Mouse (Mus musculus) liver, adult 2 months (tissue): ENCODE data around the gene Catip. TPM values are rescaled to one million over a fixed set of nuclear protein-coding genes. Genes with fewer than 3 reads are reported as not detected.

Source experiments
- DNase-seq: peaks from one replicate; pipeline ENCODE4 v3.0.0-alpha.2; 2011; ENCODE audit warnings: low read depth, low spot score; ENCODE audit errors: extremely low read depth
- H3K27ac ChIP-seq: fragments of 200-500 bp; replicated peaks from 2 replicates; pipeline ENCODE4 v1.5.1; 2012; ENCODE audit warnings: low read depth, mild to moderate bottlenecking, control low read depth, inconsistent platforms, low read length; ENCODE audit not compliant: insufficient read depth
- H3K27me3 ChIP-seq: fragments of 200-500 bp; 2 replicates; pipeline ENCODE4 v1.6.1; 2012; ENCODE audit warnings: mild to moderate bottlenecking, moderate library complexity, low read length, inconsistent platforms; ENCODE audit not compliant: control insufficient read depth, insufficient read depth
- H3K36me3 ChIP-seq: fragments of 200-500 bp; 2 replicates; pipeline ENCODE4 v1.6.1; 2012; ENCODE audit warnings: low read length, inconsistent platforms; ENCODE audit not compliant: control insufficient read depth, insufficient read depth
- H3K4me1 ChIP-seq: fragments of 200-500 bp; 2 replicates; pipeline ENCODE4 v1.6.1; 2011; ENCODE audit warnings: low read length; ENCODE audit not compliant: control insufficient read depth, insufficient read depth
- H3K4me3 ChIP-seq: fragments of 200-500 bp; 2 replicates; pipeline ENCODE4 v1.5.1; 2011; ENCODE audit warnings: low read depth, mild to moderate bottlenecking, control low read depth, low read length, moderate library complexity; ENCODE audit not compliant: insufficient read depth
- H3K79me2 ChIP-seq: fragments of 200-500 bp; 2 replicates; pipeline ENCODE4 v1.6.1; 2012; ENCODE audit warnings: inconsistent platforms, mild to moderate bottlenecking, low read length, moderate library complexity; ENCODE audit not compliant: control insufficient read depth, insufficient read depth
- H3K9ac ChIP-seq: fragments of 200-500 bp; 2 replicates; pipeline ENCODE4 v1.6.1; 2012; ENCODE audit warnings: low read depth, mild to moderate bottlenecking, control low read depth, inconsistent platforms, low read length
- CTCF ChIP-seq: fragments of 200-500 bp; IDR thresholded peaks from 2 replicates; pipeline ENCODE4 v1.5.1; 2011; ENCODE audit warnings: low read depth, low read length, control low read depth
- POLR2A ChIP-seq: fragments of 200-500 bp; IDR thresholded peaks from 2 replicates; pipeline ENCODE4 v1.6.1; 2011; ENCODE audit warnings: low read length, control low read depth; ENCODE audit not compliant: insufficient read depth; ENCODE audit errors: extremely low read depth
- WGBS: fragments of 180-500 bp; shearing (Covaris S2); methylation state at CpG from one replicate; pipeline ENCODE4 v1.1.7; 2018; 5-methylcytosine and 5-hydroxymethylcytosine counted together
- polyA plus RNA-seq: library from polyadenylated mRNA; depleted of rRNA; stranded (reverse); fragments of >200 nt; gene quantifications from 2 replicates; pipeline ENCODE4 v1.2.3, GENCODE M21; 2012
- total RNA-seq: library from RNA; depleted of rRNA; stranded (reverse); fragments of >200 nt; gene quantifications from 2 replicates; pipeline ENCODE4 v1.2.3, GENCODE M21; 2014

Gene Catip
- total and polyA plus RNA-seq, 2 experiments = 0.09 TPM

DNA sequence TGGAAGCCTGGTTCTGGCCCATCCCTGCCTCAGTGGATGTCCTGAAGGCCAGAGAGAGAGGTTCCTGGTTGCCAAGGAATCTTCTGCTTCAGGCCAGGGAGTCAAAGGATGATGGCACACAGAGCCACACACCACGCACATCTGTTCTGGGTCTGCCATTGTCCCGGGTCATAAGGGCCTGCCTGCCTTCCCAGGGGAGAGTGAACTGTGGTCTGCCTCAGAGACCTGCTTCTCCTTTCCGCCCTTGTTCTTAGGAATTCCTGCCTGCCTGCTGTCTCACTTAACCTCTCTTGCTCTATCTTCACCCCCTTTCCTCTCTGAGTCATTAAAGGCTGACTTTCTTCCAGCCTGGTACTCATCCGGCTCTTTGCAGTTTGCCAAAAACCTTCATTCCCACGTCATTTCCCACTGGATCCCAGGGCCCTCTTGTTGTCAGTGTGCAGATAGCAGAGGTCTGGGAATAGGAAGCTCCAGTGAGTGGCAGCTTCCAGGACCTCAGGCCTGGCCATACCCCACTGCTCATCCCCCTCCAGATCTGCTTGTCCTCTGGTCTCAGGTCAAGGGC is 9.3 kb upstream of the Catip start:
- H3K36me3 ChIP-seq = peaks cover 2% of the 10 kb centered on the region; the same call in 1 of the 2 replicates
- WGBS = 80% methylated on average over 5 of the region's 5 CpGs
- H3K4me3 ChIP-seq = no peak overlapping the region
- no peak for DNase-seq
- H3K27ac ChIP-seq = peak overlapping the region; percentile 25; the same call in 1 of the 2 replicates
- TF ChIP-seq CTCF (no peak), POLR2A (no peak)
- no peaks in the 10 kb centered on the region for H3K27me3 ChIP-seq
- H3K79me2 ChIP-seq = no peaks in the 10 kb centered on the region
- H3K9ac ChIP-seq = no peak overlapping the region
- H3K4me1 ChIP-seq = peaks cover 1% of the 10 kb centered on the region; the same call in 1 of the 2 replicates

DNA sequence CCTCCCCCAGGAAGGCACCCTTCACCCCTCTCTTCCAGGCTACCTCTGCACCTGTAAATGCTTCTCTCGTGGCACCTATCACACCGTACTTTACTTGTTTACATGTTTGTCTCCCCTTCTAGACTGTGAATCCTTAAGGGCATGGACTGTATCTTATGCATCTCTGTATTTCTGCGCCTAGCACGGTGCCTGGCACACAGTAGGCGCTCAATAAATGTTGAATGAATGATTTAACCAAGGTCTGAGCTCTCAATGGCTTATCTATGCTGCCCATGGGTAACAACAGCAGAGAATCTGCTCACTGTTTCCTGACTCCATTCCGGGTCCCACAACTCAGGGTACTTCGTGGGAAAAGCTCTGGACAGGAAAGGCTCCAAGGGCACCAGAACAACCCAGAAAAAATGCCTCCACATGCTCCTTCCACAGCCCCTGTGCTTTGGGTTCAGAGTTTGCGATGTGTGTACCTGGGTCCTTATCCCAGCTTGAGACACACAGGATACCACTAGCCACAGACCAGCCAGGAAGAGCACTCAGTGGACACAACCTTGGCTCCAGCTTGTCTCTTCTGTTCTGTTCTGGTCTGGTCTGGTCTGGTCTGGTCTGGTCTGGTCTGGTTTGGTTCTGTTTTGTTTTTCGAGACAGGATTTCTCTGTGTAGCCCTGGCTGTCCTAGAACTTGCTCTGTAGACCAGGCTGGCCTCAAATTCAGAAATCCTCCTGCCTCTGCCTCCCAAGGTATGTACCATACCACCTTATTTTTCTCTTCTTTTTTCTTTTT is 8.3 kb upstream of the Catip start:
- no peaks in the 10 kb centered on the region for H3K27me3 ChIP-seq
- peaks cover 1% of the 10 kb centered on the region; the same call in 1 of the 2 replicates for H3K4me1 ChIP-seq
- WGBS = 88% methylated on average over 9 of the region's 9 CpGs
- H3K27ac ChIP-seq = no peak overlapping the region
- TF ChIP-seq CTCF = no peak
- TF ChIP-seq POLR2A = no peak
- H3K36me3 ChIP-seq = peaks cover 2% of the 10 kb centered on the region; the same call in 1 of the 2 replicates
- no peak for DNase-seq
- no peak overlapping the region for H3K9ac ChIP-seq
- H3K4me3 ChIP-seq = no peak overlapping the region
- no peaks in the 10 kb centered on the region for H3K79me2 ChIP-seq

DNA sequence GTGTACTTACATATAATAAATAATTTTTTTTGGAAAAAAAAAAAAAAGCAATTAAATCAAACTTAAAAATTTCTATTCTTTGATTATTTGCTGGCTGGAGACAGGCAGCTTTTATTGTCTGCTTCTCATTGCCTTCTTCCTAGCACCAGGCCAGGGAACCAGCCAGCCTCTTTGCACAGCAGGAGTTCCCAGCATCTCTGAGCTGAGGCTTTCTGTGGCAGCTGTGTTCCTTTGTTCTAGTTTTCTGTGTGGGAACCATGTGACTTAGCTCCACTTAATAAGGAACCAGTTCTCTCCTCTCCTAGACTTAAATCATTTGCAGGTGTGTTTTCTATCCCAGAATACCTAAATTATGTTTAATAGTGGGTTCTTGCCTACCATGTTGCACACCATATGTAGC is 4.4 kb upstream of the Catip start:
- no peak for DNase-seq
- H3K27me3 ChIP-seq = no peaks in the 10 kb centered on the region
- TF ChIP-seq POLR2A (no peak), CTCF (no peak)
- H3K4me1 ChIP-seq = peaks cover 1% of the 10 kb centered on the region; the same call in 1 of the 2 replicates
- no peak overlapping the region for H3K27ac ChIP-seq
- H3K36me3 ChIP-seq = no peaks in the 10 kb centered on the region
- H3K9ac ChIP-seq = no peak overlapping the region
- H3K79me2 ChIP-seq = no peaks in the 10 kb centered on the region
- H3K4me3 ChIP-seq = no peak overlapping the region

DNA sequence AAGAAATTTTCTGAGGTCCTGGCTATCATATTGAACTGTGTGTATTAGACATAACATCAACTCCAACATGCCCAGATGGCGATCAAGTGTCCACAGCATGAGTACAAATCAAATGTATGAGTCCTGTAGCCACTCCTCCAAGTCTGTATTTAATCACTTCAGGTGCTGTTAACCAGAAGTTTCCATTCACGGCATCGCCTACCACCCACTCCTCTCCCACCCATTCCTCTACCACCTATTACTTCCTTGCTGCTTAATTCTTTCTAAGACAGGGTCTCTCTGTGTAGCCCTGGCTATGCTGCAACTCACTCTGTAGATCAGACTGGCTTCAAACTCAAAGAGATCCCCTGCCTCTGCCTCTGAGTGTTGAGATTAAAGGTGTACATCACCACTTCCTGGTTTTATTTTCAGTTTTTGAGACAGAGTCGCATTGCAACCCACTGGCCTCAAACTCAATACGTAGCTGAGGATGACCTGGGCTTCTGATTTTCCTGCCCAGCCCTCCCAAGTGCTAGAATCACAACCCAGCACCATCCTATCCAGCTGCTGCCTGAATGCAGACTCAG is 1.9 kb upstream of the Catip start:
- no peaks in the 10 kb centered on the region for H3K36me3 ChIP-seq
- H3K4me3 ChIP-seq = no peak overlapping the region
- H3K79me2 ChIP-seq = no peaks in the 10 kb centered on the region
- no peaks in the 10 kb centered on the region for H3K27me3 ChIP-seq
- no peak for DNase-seq
- H3K4me1 ChIP-seq = no peaks in the 10 kb centered on the region
- H3K27ac ChIP-seq = no peak overlapping the region
- TF ChIP-seq POLR2A (no peak), CTCF (no peak)
- no peak overlapping the region for H3K9ac ChIP-seq
- 88% methylated on average over 5 of the region's 5 CpGs for WGBS

DNA sequence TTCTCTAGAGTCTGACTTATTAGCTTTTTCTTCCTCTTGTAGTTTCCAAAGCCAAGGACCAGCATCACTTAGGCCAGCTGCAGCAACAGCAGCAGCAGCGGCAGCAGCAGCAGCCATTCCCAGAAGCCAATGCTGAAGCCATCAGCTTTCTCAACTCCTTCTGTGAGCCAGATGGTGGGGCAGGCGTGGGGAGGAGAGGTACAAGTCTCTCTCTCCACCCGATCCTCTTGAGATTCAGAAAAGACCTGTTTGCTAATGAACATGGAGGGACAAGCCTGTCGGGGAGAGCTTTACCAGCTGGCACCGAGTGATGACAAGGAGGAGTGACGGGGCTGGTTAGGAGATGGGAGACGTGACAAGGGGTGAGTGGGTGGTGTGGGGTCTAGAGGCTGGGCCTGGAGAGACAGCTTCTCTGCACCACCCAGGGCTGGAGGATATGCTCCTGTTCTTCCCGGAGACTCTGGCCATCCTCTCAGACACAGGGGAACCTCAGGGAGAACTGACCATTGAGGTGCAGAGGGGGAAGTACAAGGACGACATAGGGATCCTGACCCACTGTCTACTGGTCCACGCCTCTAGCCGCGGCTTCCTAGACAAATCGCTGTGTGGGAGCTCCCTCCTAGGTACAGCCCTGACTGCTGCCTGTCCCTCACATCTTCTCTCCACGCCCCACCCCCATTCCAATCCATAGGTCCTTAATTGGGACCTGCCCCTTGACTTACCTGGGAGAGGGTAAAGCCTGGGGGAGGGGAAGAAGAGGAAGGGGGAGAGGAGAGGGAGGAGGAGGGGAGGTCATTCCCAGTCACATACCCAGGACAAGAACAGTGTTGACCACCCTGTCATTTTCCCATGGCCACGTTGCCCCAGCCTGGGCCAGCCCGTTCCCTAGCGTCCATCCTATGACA is 669 bp downstream of the Catip start:
- WGBS = 85% methylated on average over 17 of the region's 17 CpGs
- TF ChIP-seq POLR2A = no peak
- TF ChIP-seq CTCF = no peak
- no peak overlapping the region for H3K27ac ChIP-seq

More for the DNA sequence above, 669 bp downstream of the Catip start:
- Histone ChIP-seq H3K4me1 (no peaks in the 10 kb centered on the region), H3K4me3 (no peak overlapping the region), H3K79me2 (no peaks in the 10 kb centered on the region), H3K9ac (no peak overlapping the region), H3K27me3 (no peaks in the 10 kb centered on the region), H3K36me3 (no peaks in the 10 kb centered on the region)
- DNase-seq = no peak
